Mouse (Mus musculus) limb, embryonic 10.5 days (tissue): ENCODE data around the gene Gas2l3. TPM values are rescaled to one million over a fixed set of nuclear protein-coding genes. Genes with fewer than 3 reads are reported as not detected.

Source experiments
- DNase-seq: peaks from one replicate; pipeline ENCODE4 v3.0.0-alpha.2; 2017; ENCODE audit warnings: low spot score
- H3K27ac ChIP-seq: fragments of 300-500 bp; sonication (generic); 2 replicates; pipeline ENCODE4 v1.5.1; 2016; ENCODE audit warnings: mild to moderate bottlenecking
- H3K27me3 ChIP-seq: fragments of 300-500 bp; sonication (generic); 2 replicates; pipeline ENCODE4 v1.6.1; 2016; ENCODE audit warnings: low read depth, mild to moderate bottlenecking; ENCODE audit not compliant: poor library complexity, severe bottlenecking
- H3K36me3 ChIP-seq: fragments of 300-500 bp; sonication (generic); 2 replicates; pipeline ENCODE4 v1.6.1; 2016; ENCODE audit warnings: mild to moderate bottlenecking, moderate library complexity
- H3K4me1 ChIP-seq: fragments of 300-500 bp; sonication (generic); 2 replicates; pipeline ENCODE4 v1.6.1; 2016
- H3K4me3 ChIP-seq: fragments of 300-500 bp; sonication (generic); 2 replicates; pipeline ENCODE4 v1.5.1; 2016; ENCODE audit warnings: mild to moderate bottlenecking, moderate library complexity
- H3K9me3 ChIP-seq: fragments of 300-500 bp; sonication (generic); replicated peaks from 2 replicates; pipeline ENCODE4 v1.6.1; 2016; ENCODE audit warnings: mild to moderate bottlenecking
- WGBS: fragments of 180-500 bp; shearing (Covaris S2); methylation state at CpG from one replicate; pipeline ENCODE4 v1.1.7; 2016; 5-methylcytosine and 5-hydroxymethylcytosine counted together
- polyA plus RNA-seq: library from polyadenylated mRNA; unstranded; fragments of >200 nt; fragmentation: Nextera tagmentation; extraction: Ambion mirVana; gene quantifications from 2 replicates; pipeline ENCODE4 v1.2.1, GENCODE M21; 2016

The Gas2l3 gene
- polyA plus RNA-seq, 1 experiment from 2014 or later: 13.8 TPM

DNA sequence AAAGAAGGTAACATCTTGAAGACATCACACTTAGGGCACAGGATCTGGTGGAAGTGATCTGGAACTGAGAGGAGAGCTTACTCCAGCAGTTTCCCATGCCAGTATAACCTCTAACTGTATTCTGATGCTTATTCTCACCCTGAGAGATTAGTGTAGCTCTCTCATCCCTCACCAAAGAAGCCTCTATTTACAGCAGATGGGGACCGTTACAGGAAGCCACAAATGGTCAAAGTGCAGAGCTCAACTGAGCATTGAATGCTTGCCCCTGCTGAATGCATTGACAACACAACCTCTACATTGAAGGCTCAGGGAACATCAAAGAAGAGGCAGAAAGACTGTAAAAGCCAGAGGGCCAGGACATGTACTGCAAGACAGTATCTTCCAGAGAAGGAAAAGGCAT is 36.2 kb downstream of the Gas2l3 start:
- peaks cover 6% of the 10 kb centered on the region for H3K36me3 ChIP-seq
- no peak overlapping the region for H3K4me3 ChIP-seq
- no peak for DNase-seq
- no peaks in the 10 kb centered on the region for H3K27me3 ChIP-seq
- no peaks in the 10 kb centered on the region for H3K4me1 ChIP-seq
- no peaks in the 10 kb centered on the region for H3K9me3 ChIP-seq
- H3K27ac ChIP-seq: no peak overlapping the region
- WGBS: 29% methylated on average over 1 of the region's 1 CpGs

DNA sequence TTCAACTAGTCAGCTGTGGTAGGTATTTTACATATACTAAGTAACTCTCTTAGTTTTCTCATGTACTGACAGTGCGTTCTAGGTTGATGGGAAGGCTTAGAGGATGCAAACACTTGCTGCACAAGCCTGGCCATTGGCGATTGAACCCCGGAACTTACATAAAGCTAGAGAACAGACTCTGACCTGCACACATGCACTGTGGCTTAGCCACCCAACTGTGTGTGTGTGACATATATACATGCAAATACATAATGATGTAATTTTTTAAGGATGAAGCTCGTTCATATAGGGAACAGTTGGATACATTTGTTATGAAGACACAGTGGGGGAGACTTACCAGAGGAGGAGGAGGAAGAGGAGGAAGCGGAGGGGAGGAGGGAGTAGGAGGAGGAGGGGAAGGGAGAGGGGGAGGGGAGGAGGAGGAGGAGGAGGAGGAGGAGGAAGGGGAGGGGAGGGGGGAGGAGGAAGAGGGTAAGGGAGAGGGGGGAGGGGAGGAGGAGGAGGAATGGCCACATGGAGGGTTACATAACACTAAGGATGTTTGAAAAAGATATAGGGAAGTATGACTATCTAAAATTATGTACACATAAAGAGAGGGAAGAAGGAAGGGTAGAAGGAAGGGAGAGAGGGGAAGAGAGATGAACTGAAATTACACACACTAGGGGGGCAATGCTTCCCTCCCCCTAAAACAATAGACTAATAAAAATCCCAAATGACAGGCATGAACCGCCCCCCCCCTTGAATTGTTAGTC is 36.9 kb downstream of the Gas2l3 start:
- no peaks in the 10 kb centered on the region for H3K4me1 ChIP-seq
- H3K27ac ChIP-seq: no peak overlapping the region
- H3K9me3 ChIP-seq: no peaks in the 10 kb centered on the region
- no peak for DNase-seq
- peaks cover 5% of the 10 kb centered on the region; the same call in 1 of the 2 replicates for H3K36me3 ChIP-seq
- no peak overlapping the region for H3K4me3 ChIP-seq
- H3K27me3 ChIP-seq: no peaks in the 10 kb centered on the region
- 86% methylated on average over 5 of the region's 6 CpGs for WGBS

DNA sequence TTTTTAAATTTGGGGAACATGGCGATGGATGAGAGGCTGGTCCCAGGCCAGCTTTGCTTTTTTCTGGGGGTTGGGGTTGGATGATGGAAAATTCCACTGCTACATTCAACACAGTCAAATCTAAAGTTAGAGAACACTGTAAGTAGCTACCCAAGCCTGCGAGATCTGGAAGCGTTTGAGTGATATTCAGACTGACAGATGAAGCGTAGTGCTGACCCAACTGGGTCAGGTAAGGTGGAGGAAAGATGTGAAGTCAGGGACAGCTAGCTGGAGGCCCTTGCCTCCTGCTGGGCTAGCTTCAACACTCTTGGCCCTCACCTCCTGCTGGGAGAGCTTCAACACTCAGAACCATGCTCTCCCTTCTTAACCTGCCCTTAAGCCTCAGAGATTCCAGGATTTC is 38.8 kb downstream of the Gas2l3 start:
- H3K27me3 ChIP-seq: no peaks in the 10 kb centered on the region
- no peaks in the 10 kb centered on the region for H3K4me1 ChIP-seq
- no peak overlapping the region for H3K27ac ChIP-seq
- no peak overlapping the region for H3K4me3 ChIP-seq
- H3K9me3 ChIP-seq: no peaks in the 10 kb centered on the region; the same call in 1 of the 2 replicates
- H3K36me3 ChIP-seq: no peaks in the 10 kb centered on the region
- 71% methylated on average over 4 of the region's 4 CpGs for WGBS
- no peak for DNase-seq

DNA sequence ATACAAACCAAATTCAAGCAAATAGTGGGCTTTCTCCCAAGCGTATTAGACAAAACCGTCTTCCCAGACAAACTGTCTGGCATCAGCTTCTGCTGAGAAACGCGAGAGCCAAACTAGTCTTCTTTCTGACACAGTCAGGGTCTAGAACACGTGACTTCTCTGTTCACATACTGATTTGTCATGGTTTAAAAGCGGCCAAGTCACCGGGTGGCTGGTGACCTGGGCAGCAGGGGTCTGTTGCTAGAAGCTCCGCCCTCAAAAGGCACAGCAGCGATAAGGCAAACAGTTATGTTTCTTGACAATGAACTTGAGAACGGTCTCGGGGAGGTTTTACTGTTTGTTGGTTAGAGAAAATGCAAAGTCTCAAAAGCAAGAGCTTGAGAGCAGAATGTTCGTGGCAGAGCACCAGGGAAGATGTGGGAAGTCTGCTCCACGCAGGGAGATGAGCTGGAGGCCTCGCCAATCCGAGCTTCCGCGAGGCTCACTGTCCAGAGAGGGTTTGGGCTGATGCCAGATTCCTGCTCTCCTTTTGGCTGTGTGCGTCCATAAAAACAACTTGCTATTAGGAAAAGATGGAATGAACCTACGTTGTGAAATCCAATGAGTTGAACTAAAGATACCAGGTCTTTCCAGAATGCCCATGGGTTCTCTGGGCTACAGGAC is 43.0 kb downstream of the Gas2l3 start:
- 90% methylated on average over 19 of the region's 19 CpGs for WGBS
- Histone ChIP-seq H3K36me3 (no peaks in the 10 kb centered on the region), H3K27ac (no peak overlapping the region), H3K9me3 (no peaks in the 10 kb centered on the region; the same call in 1 of the 2 replicates), H3K4me1 (peaks cover 2% of the 10 kb centered on the region; the same call in 1 of the 2 replicates), H3K4me3 (no peak overlapping the region), H3K27me3 (no peaks in the 10 kb centered on the region)
- no peak for DNase-seq

DNA sequence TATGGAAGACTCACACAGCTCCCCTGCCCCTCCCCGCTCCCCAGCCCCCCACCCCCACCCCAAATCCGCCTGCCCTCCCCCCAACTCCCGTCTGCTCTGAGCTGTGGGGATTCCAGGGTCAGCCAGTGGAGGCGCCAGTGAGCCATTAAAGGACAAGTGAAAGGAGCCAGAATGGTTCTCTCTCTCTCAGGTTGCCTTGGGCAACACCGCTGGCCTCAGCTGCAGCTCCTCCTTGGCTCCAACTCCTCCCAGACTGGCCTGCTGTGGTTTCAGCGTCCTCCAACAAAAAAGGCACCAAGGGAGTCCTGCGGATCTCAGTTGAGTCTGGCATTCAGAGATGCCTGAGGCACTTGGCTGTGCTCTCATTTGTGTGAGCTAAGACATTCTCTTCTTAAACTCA is 47.9 kb downstream of the Gas2l3 start:
- WGBS: 1% methylated on average over 7 of the region's 7 CpGs
- Histone ChIP-seq H3K9me3 (no peaks in the 10 kb centered on the region; the same call in 1 of the 2 replicates), H3K4me3 (no peak overlapping the region), H3K27ac (no peak overlapping the region), H3K4me1 (peaks cover 12% of the 10 kb centered on the region; the same call in 1 of the 2 replicates), H3K36me3 (no peaks in the 10 kb centered on the region), H3K27me3 (no peaks in the 10 kb centered on the region)
- DNase-seq: peak; percentile 62

DNA sequence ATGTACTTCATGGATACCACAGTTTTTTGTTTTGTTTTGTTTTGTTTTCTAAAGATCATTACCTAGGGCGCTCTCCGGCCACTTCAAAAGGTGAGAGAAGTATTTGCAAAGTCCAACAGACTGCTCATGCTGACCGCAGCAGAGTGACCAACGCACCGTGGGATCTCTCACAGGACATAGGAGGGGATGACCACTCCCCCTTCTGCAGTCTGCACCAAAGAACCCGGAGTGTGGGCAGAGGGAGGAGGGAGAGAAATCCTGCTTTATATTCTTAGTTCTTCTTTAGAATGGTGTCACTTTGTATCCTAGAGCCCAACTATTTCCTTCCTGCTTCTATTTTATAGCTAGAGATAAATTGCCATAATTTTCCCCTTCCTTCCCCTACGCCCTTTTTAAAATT is 48.4 kb downstream of the Gas2l3 start:
- DNase-seq: no peak
- WGBS: 47% methylated on average over 7 of the region's 7 CpGs
- Histone ChIP-seq H3K9me3 (no peaks in the 10 kb centered on the region), H3K27me3 (no peaks in the 10 kb centered on the region), H3K4me1 (peaks cover 12% of the 10 kb centered on the region; the same call in 1 of the 2 replicates), H3K27ac (no peak overlapping the region), H3K36me3 (no peaks in the 10 kb centered on the region), H3K4me3 (no peak overlapping the region)

DNA sequence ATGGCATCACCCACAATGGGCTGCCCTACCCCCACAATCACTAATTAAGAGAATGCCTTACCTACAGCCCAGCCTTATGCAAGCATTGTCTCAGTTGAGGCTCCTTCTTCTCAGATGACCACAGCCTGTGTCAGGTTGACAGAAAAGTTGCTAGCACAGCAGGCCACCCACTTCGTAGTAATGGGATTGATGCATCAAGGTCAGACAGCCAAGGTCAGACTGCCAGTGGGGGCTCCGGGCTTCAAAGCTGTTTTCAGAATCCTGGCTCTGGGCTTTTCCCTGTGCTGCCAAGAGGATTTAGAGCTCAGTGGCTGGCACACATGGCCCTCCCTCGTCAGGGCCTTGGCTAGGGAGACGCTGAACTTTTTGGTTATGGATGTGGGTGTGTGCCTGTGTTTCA is 51.1 kb downstream of the Gas2l3 start:
- no peak overlapping the region for H3K27ac ChIP-seq
- H3K9me3 ChIP-seq: no peaks in the 10 kb centered on the region
- no peak for DNase-seq
- H3K4me1 ChIP-seq: peaks cover 12% of the 10 kb centered on the region; the same call in 1 of the 2 replicates
- no peaks in the 10 kb centered on the region for H3K27me3 ChIP-seq
- H3K4me3 ChIP-seq: no peak overlapping the region
- 46% methylated on average over 4 of the region's 4 CpGs for WGBS
- H3K36me3 ChIP-seq: no peaks in the 10 kb centered on the region

DNA sequence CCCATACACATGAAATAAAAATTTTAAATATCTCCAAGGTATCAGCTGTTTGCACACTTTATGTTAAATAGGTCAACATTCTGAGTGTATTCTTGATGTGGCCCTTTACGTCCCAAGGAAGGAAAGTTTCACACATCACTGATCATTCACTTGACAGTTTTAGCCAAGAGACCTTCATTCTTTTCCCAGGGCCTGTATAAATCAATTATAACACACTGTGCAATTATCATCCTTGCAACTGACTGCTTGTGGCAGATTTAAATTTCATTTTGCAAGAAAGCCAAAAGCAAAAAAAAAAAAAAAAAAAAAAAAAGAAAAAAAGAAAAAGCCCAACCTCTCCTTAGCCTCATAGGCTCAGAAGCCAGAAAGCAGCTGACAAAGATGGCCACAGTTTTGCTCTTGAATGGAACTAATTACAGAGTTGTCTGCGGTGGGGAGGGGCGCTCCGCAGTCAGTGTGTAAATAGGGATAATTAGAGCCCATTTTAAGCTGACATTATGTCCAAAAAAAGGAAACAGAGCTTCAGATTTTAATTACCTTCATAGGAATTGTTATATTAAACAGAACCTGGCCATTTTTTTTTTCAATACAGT is 52.1 kb downstream of the Gas2l3 start:
- Histone ChIP-seq H3K36me3 (no peaks in the 10 kb centered on the region), H3K4me1 (peaks cover 12% of the 10 kb centered on the region; the same call in 1 of the 2 replicates), H3K4me3 (no peak overlapping the region), H3K9me3 (no peaks in the 10 kb centered on the region), H3K27me3 (no peaks in the 10 kb centered on the region), H3K27ac (no peak overlapping the region)
- no peak for DNase-seq
- WGBS: 79% methylated on average over 4 of the region's 4 CpGs

DNA sequence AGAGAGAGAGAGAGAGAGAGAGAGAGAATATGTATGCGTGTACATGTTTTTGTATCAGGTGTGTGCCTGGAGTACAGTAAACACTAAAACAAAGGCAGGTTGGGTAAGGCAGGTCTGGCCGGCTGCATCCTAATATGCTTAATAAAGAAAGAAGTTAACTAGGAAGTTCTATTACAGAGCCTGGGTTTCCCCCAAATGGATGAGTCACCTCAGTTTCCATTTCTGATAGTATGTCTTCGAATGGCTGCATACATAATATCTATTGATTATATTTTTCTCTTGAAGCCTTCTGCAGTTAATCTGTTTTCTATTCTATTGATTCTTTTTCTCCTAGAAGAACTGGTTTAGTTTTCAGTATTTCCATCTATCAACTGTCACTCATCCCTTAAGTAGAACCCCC is 57.3 kb downstream of the Gas2l3 start:
- no peak for DNase-seq
- WGBS: 82% methylated on average over 3 of the region's 3 CpGs
- H3K4me3 ChIP-seq: no peak overlapping the region
- no peak overlapping the region for H3K27ac ChIP-seq
- H3K9me3 ChIP-seq: no peaks in the 10 kb centered on the region
- no peaks in the 10 kb centered on the region for H3K4me1 ChIP-seq
- H3K36me3 ChIP-seq: no peaks in the 10 kb centered on the region
- no peaks in the 10 kb centered on the region for H3K27me3 ChIP-seq

DNA sequence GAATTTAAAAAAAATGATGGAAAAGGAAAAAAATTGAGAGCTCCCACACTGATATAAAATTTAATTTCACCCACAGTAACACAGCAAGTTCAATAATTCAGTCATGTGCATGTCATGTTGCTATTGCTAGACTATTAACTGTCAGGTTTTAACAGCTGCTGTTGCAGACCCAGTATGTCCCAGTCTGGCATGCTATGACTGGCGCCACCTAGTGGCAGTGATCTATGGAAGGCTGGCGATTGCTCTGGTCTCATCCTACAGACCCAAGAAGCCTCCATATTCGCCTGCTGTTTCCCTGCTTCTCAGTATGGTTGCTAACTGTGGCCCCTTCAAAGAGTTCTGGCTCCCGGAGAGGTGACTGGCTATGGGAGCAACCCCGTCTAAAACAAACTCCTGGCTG is 60.3 kb downstream of the Gas2l3 start:
- 10% methylated on average over 5 of the region's 5 CpGs for WGBS
- peak; percentile 86 for DNase-seq

DNA sequence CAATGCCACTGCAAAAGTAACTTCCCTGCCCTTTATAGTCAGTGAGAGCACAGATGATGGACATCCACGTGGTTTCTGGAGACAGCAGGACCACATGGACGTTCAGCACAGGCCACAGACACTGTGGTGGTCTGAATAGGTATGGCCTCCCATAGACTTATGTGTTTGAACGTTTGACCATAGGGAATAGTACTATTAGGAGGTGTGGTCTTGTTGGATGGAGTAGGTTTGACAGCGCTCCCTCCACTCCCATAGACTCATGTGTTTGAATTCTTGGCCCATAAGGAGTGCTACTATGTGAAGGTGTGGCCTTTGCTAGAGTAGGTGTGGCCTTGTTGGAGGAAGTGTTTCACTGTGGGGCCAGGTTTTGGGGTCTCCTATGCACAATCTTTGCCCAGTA is 66.0 kb downstream of the Gas2l3 start:
- Histone ChIP-seq H3K36me3 (no peaks in the 10 kb centered on the region), H3K4me1 (no peaks in the 10 kb centered on the region), H3K27ac (no peak overlapping the region), H3K27me3 (no peaks in the 10 kb centered on the region), H3K4me3 (no peak overlapping the region), H3K9me3 (no peaks in the 10 kb centered on the region)
- 84% methylated on average over 4 of the region's 4 CpGs for WGBS
- no peak for DNase-seq

More for the DNA sequence above, 60.3 kb downstream of the Gas2l3 start:
- Histone ChIP-seq H3K4me3 (no peak overlapping the region), H3K4me1 (no peaks in the 10 kb centered on the region), H3K9me3 (no peaks in the 10 kb centered on the region), H3K27ac (no peak overlapping the region), H3K27me3 (no peaks in the 10 kb centered on the region), H3K36me3 (no peaks in the 10 kb centered on the region)

DNA sequence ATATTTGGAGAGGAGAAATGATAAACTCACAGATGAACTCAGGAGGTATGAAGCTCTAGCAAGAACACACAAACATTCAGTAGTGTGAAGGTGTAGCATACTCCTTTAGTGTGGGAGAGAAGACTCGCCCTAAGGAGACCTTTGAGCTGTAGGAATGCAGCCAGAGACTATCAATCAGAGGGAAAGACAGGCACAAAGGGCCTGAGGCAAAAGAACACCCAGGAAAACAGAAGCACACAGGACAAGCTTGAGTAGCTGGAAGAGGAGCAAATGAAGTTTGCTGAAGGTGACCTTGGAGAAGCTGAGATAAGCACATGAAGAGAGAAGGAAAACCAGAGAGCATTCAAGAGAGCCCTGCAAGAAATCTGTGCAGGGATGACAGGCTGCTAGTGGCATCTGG is 73.7 kb downstream of the Gas2l3 start:
- no peaks in the 10 kb centered on the region for H3K36me3 ChIP-seq
- no peaks in the 10 kb centered on the region for H3K4me1 ChIP-seq
- no peak overlapping the region for H3K27ac ChIP-seq
- WGBS: 42% methylated on average over 1 of the region's 1 CpGs
- H3K9me3 ChIP-seq: no peaks in the 10 kb centered on the region
- no peaks in the 10 kb centered on the region for H3K27me3 ChIP-seq
- DNase-seq: no peak
- no peak overlapping the region for H3K4me3 ChIP-seq

DNA sequence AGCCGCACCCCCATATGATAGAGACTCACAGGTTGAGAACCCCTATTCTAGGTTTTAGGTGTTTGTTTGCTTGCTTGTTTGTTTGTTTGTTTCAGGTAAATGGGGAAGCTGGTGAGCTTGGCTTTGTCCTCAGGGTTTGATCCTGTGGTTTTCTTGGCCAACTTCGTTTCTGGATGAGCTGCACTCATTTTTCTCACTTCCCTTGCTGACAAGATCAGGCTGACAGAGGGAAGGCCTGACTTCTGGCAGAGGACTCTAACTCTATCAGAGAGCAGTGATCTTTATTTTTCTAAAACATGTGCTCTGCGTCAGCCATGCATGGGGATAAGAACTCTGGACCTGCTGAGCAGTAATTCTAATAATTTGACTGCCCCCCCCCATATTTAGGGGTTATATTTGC is 84.8 kb downstream of the Gas2l3 start:
- Histone ChIP-seq H3K27ac (no peak overlapping the region), H3K4me1 (no peaks in the 10 kb centered on the region), H3K9me3 (no peaks in the 10 kb centered on the region), H3K36me3 (no peaks in the 10 kb centered on the region), H3K27me3 (no peaks in the 10 kb centered on the region), H3K4me3 (no peak overlapping the region)
- no peak for DNase-seq
- 86% methylated on average over 3 of the region's 3 CpGs for WGBS
